Mouse (Mus musculus) spleen, postnatal 36 days (tissue): ENCODE data around the gene Wdr11.

Experiments
- DNase-seq, 2 experiments: peaks; one replicate each; pipeline ENCODE4 v3.0.0; 2022; ENCODE audit warnings: low spot score in 2 of 2, mixed read lengths in 1 of 2

The Wdr11 gene

DNA sequence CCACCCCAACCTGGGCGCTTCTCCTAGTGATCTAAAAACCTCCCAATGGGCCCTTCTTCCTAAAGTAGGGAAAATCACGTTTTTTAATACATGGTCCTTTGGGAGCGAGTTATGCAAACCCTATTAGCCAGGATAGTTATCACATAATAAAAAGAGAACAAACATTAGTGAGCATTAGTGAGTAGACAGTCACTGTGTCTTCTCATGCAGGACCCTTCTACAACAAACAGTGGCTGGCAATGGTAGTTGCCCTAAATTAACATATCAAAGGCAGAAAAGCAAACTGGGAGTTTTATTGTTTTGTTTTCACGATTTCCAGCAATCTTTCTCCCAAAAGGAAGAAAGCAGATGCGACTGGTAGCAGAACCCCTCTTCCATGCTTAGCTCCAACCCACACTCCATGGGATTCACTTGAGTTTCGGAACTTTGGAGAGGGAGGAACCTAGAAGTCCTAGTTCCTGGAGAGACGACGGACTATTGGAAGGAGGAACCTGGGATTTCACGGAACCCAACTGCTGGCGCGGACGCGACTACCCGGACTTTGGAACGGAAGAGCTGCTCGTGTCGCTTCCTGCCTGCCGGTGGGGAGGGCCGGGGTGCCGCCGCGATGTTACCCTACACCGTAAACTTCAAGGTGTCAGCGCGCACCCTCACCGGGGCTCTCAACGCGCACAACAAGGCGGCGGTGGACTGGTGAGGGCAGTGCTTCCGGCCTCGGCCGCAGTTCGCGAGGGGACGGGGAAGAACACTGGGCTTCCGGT lies at the start of gene Wdr11:
Gene Wdr11 (plus strand): TSS at position 493 of the 761 bp plus-strand sequence.
- DNase-seq, result peak; percentile 73 to 75

DNA sequence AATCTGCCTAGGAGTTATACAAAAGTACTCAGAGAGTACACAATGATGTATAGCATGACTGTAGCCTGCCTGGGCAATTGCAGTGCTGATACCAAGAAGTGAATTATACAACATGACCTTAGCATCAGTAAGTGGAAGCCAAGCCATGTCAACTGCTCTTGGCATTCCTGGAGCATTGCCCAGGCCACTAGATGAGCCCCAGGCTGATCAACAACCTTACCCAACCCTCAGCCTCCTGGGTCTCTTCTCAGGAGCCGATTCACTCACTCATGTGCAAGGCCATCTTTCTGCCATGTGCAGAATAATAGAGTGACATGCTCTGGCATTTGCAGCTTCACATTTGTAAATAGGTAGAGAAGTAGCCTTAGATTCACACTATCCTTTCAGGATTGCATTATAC lies 24.1 kb upstream of the Wdr11 start:
- no peak for DNase-seq

DNA sequence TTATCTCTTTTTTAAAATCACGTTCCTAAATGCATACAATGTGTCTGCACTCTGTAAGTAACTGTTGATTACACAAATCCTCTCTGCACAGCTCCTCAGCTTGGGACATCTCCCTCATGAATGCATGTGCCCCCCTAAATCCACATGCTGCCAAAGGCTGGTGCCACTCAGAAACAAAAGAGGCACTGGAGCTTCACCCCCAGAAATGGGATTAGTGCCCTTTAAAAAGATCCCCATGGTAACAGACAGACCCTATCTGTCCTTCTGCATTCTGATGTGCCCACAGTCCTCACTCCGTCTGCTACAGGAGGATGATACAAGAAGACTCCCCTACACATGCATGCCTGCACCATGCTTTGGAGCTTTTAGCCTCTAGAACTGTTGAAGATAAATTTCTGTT lies 23.3 kb upstream of the Wdr11 start:
- DNase-seq, result no peak

DNA sequence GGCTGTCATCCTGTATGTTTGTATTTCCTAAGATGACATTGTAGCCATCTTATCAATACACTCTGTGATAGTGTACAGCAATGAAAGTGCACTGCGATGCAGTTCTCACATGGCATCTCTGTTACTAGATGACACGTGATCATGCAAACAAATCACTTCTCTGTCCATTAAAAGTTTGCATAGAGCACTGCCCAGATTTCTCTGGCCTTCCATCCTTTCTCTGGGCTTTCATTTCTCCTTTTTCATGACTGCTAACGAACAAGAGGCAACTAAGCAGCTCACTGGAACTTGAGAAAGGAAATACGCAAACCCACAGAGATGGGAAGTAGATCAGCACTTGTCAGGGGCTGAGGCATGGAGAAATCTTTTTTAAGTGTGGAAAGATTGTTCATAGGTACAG lies 17.2 kb upstream of the Wdr11 start:
- DNase-seq, result peak; percentile 10 to 27

DNA sequence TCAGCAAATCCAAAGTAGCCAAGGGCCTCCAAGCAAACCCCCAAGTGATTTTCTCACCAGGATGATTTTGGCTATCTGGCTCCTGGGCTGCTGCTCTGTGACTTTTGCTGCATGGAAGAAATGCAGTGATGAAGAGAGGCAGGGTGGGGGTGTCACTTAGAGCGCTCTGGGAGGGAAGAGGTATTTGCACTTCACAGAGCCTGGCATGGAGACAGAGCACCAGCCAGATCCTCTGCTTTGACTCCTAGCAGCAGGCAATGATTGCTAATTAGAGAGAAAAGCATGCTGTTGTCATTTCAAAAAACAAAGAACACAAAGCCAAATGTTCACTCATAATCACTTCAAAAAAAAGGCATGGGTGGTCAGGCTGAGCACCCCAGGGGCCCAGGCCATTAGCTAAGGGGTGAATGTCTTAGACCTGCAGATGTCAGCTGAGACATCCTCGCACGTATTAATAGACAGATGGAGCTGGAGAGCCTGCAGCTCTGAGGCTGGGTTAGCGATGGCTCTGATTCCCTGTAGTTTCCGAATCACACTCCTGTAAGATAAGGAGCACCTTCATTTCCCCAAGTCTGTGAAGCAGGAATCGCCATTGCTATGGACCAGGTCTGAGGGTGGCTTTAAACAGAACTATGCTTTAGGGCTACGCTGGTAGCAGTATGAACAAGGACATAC lies 16.4 kb upstream of the Wdr11 start:
- no peak for DNase-seq

DNA sequence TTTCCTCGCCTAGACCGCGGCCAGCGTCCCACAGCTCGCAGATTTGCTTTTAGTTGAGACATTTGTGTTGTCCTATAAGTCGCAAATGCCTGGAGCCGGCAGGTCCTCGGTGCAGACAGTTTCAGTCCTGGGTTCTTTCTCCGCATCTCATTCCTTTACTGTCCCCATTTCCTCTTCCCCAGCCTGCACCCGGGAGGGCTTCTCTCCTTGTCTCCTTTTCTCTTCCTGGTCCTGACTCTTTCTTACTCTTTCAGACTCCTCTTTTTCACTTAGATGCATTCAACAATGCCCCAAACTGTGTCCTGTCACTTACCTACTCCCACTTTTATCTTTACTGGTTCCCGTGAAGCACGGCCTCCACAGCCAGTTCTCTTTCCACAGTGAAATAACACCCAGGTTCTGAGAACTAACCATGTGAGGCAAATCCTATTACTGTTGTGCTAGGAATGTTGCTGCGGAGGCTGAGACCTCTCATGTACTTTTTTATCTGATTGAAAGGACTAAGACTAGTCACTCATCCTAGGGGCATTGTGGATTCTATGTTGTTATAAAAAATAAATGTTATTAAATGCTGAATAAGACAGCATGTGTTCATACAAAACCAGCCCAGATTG lies 576 bp downstream of the Wdr11 start:
- peak in 1 of 2 experiments; percentile 3 for DNase-seq

DNA sequence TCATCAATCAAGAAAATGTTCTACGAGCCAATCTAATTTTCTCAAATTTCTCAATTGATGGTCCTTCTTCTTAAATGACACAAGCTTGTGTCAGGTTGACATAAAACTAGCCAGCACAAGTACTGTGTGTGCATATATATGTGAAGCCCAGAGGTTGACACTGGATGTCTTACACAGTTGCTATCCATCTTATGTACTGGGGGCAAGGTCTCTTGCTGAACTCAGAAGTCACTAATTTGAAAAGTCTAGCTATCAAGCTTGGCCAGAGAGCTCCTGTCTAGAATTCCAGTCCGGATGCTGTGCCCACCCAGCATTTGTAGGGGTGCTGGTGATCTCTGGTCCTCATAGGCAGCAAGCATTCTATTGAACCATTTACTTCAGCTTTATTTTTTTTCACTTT lies 5.5 kb downstream of the Wdr11 start:
- DNase-seq, result no peak

DNA sequence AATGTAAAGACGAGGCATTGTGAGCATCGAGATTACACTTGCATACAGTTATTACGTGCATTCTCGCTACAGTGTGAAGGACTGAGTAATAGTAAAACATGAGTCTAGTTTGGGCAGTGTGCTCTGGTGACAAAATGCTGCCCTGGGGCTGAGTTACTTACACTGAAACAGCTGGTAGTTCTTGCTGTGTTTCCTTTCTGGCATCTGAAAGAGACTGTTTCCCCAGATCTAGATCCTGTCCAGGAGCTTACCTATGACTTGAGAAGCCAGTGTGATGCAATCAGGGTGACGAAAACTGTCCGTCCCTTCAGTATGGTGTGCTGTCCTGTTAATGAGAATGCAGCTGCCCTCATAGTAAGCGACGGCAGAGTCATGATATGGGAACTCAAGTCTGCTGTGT lies 14.6 kb downstream of the Wdr11 start:
- no peak for DNase-seq

DNA sequence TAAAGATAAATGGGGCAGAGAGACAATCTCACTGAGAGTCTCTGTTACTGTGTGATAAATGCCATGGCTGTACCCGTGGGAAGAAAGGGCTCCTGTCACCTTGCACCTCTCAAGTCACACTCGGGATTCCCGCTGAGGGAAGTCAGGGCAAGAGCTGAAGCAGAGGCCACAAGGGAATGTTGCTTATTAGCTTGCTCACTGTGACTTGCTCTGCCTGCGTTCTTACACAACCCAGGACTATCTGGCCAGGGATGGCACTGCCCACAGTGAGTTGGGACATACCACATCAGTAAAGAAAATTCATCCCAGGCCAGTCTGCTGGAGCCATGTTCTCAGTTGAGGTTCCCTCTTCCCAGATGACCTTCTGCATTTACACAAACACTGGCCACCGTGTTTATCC lies 29.5 kb downstream of the Wdr11 start:
- DNase-seq, result no peak

DNA sequence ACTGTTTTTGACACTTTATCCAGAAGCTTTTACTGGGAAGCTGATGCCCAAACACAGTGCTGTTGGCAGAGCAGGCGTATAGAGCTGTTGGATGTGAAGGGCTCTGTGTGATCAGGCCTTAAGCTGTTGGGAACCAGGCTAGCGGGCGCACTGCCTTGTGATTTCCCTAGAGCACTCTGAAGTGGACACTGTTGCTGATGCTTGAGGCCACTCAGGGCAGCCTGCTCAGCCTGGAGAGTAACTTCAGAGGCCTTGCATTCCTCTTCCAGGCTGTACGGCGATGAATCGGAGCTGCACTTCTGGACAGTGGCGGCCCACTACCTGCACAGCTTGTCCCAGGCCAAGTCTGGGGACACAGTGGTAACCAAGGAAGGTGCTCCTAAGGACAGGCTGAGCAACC lies 38.7 kb downstream of the Wdr11 start:
- DNase-seq, result no peak

DNA sequence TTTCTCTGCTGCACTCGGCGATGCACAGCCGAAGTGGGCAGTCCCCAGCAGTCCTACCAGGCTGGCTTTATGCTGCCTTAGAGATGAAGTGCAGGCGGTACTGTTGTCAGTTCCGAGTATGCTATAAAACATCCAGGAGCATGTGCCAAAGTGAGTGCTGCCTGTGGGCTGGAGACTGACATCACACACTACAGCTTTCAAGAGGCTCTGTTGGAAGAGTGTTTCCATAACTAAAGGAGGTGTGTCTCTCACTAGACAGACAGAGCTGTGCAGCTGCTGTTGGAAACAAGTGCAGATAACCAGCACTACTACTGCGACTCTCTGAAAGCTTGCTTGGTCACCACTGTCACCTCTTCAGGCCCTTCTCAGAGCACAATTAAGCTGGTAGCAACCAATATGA lies 39.8 kb downstream of the Wdr11 start:
- DNase-seq, result no peak

DNA sequence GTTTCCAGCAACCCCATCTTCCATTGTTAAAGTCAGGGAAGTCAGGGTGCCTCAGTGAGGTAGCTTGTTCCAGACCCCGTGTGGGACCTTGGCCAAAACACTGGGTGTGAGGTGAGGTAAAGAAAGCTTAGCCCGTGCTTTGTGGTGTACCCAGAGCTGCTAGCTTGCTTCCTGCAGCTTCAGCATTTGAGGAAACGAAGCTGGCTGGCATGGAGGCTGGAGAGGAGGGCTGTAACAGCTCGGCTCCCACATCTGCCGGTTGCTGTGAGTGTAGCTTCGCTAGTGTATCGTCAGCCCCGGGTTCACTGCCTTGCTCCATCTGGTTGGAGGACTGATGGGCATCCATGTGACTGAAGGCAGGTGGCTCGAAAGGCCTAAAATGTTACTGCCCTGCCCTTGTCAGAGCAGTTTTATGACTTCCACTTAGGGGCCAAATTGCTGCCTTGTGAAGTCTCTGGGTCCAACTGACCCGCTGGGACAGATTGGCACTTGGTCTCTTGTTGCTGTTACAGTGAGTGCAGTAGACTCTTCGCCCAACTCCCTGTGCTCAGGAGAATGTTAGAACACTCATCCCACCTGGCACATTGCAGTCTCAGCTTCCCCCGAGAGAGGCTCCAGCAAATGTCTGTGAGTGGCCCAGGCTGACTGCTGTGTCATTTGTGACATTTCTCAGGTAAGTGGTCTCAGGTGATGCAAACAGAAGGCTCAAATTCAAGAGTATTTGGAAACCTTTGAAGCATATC lies 44.4 kb downstream of the Wdr11 start:
- DNase-seq, result no peak

DNA sequence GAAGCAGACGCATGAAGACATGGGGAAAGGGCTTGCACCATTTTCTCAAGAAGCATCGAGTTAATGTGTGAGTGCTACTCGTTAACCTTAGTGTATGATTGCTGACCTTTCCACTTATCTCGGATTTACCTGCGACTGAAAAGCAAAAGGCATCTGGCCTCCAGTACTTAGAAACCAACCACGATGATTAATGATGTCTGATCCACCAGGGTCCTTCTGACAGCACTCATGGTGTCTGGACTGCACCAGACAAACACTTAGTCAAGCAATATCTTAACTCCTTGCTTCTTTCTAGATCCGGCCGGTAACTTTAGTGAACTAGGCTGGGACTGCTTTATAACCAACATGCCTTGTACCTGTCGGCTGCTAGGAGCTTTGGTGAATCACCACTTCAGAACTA lies 45.3 kb downstream of the Wdr11 start:
- no peak for DNase-seq

DNA sequence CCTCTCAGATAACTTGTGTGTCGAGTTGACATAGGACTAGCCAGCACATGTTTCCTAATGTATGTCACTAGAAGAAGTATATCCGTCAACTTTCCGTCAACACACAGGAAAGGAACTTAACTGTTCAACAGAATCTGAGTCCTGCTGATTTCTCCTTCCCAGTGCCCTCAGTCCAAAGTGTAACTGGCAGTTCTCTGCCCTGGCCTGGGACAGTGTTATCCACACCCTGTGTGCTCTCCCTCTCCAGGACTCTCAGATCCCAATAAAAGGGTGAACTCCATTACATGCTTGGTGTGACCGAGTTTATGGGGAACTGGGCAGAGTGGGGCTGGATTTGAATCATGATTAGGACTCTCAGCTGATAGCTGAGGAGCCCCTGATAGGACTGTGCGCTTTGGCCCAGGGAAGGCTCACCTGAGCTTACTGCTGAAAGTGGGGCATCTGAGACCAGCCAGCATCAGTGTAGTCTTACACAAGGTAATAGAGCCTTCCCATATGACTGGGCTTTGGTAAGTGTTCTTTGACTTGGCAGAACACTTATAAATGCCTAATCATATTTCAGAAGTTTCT lies 46.3 kb downstream of the Wdr11 start:
- DNase-seq, result no peak

DNA sequence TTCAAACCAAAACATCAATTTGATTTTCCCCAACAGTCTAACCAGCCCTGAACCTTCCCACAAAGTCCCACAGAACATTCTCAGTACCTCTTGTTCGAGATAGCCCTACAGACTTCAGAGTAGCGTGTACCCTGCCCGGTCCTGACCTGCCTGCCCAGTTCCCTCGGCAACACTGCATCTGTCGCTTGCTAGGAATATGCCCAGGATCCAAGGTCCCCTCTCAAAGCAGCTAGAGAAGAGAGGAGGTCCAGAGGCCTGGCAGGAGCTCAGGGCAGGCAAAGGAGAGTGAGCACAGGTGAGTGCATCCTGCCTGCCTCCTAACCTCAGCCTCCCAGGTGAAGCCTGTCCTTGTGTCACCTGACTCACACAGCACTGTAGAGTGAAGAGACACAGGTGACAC lies 47.3 kb downstream of the Wdr11 start:
- DNase-seq, result no peak

DNA sequence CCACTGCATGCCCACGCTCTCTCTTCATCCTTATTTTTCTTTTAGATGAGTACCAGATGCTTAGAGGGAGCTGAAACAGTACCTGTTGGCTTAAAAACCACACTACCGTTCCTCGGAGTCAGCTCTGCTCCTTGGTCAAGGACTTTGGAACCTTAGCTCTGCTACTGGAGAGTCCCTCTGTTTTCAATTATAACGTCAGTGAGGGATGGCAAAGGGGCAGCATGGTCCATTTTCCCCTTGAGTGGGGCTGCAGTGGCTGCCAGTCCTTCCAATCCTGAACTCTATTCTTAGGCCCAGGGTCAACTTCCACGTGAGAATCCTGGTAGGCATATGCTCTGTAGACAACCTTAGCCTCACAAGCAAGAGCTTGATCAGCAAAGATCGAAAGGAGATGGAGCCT lies 48.2 kb downstream of the Wdr11 start:
- no peak for DNase-seq

DNA sequence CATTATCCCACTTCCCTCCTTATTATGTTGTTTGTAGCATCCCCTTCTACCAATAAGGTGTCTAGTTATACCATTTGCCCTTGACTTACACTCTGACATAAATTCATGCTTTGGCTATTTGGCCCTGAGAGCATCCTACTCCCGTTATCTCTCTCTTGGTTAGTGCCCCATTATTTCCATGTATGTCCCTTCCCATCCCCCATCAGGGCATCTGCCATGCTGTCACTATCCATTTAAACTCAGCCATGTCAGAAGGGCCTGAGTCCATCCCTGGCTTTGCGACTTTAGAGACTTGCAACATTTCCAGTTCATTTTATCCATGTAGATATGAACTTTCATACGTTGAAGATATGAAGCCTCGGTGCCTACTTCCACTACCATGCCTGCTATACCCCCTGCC lies 51.6 kb downstream of the Wdr11 start:
- DNase-seq, result no peak

DNA sequence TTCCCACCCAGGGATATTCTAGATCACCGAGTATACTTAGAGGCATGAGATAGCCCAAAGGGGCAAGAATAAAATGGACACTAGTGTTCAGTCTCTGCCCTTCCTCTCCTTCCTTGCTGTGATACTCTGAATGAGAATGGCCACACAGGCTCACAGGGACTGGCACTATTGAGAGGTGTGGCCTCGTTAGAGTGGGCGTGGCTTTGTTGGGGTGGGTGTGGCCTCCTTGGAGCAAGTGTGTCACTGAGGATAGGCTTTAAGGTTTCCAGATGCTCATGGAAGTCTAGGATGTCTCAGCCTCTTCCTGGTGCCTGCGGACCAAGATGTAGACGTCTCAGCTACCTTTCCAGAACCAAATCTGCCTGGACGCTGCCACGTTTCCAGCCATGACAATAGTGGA lies 56.1 kb downstream of the Wdr11 start:
- DNase-seq, result no peak

DNA sequence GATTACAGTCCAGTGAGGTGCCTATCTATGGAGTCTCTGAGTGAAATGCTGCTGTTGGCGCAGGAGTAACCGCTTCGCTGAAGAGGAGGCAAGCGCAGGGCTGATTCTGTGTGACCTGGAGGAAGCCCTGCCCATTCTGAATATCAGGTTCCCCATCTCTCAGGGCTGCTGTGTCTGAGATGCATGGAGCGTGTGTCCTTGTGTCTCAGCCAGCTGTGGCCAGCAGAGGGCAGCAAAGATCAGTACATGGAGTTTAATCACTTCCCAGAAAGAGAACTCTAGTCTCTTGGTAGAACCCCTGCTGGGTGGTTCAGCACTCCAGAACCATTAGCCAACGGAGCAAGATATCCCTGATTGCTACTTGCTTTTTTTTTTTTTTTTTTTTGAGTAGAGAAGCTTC lies 57.3 kb downstream of the Wdr11 start:
- peak; percentile 57 to 60 for DNase-seq

DNA sequence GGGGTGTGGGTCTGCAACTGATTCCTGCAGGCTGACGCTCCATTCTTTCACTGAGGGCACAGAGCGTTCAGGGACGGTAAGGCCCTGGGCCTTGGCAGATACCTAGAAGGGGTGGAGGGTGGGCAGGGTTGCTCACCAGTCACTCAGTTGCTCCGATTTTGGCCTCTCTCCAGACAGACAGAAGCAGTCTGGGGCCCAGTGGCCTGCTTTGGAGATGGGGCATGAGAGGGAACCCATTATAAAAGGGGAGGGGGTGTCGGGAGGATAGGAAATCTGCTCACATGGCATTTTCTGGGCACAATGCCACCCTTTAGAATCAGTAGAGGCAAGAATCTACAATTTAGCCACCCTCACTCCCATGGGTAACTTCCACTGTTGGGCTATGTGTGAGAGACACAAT lies 59.1 kb downstream of the Wdr11 start:
- DNase-seq, result no peak

DNA sequence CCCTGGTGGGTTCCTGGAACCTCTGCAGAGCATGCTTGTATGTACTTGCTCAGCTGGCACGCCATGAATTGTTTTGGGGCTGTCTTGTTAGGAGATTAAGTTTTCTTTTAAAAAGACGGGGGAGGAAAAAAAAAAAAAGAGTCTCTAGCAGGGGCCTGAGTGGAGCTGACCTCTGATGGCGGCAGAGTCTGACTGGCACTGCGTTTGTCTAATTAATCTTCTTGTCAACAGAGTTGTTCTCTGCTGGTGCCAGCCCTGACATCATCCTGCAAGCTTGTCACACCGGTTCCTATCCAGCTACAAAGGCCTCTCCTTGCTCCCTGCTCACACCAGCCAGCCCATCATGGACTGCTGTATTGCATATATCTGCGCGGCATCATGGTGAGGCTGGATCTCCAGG lies 60.1 kb downstream of the Wdr11 start:
- DNase-seq, result no peak

DNA sequence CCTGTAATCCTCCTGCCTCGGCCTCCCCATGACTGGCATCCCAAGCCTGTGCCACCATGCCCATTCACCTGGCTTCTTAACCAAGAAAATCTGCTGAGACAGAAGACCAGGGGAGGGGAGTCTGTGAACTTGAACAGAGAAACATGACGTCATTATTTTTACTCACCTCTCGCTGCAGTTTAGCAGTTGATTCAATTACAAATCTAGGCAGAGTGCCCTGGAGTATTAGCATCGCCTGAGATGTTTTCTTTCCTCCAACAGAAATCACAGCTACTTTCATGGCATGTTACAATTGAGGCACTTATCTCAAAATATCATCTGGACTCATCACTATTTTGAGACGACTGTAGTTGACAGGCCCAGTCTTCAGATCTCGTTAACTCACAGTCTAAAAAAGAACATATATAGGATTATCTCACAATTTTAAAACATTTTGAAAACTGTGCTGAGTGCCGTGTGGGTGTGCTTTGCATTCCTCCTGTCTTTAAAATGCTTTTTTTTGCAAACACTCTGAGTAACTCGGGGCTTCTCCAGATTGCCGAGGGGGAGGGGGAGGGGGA lies 61.3 kb downstream of the Wdr11 start:
- no peak for DNase-seq
